Comparison of ENCODE assay signal across 10 mouse cellular contexts in genomic region chr17:24557091-24557490, GRCm38 (mm10). TPM values are rescaled to one million over a fixed set of nuclear protein-coding genes. Genes with fewer than 3 reads are reported as not detected.
DNase-seq lines count a peak whose midpoint lies in the region; ATAC-seq and TF ChIP-seq lines count a peak whose summit lies in the region.
"Had no signal": no experiment of that assay in that cellular context is flagged by ENCODE, and none has a peak within 500 bp of the region (broad histone marks: within the 10 kb centered on the region; RNA-seq: fewer than 3 reads in every experiment).

No protein-coding gene starts in this region.

- DNase-seq in embryonic facial prominence, embryonic 10.5 days (ENCODE audit: low spot score) = no peak
- DNase-seq in testis, postnatal 14 days (ENCODE audit: low spot score) = peak; percentile 53
- DNase-seq in testis, postnatal 10 days (ENCODE audit: low spot score) = no peak
- DNase-seq in limb, embryonic 14.5 days (ENCODE audit: low spot score) = no peak
- DNase-seq in stomach, postnatal 0 days (ENCODE audit: low spot score) = no peak
- DNase-seq in layer of hippocampus, adult 8-10 months (ENCODE audit: low spot score in 2 of 2) = no peak
- DNase-seq in adrenal gland, postnatal 14 days = no peak
- DNase-seq: kidney, adult 2 months; lung, embryonic 14.5 days had no signal

- no peak for TF ChIP-seq EP300 in stomach, postnatal 0 days (optimal IDR thresholded peaks at IDR 0.05)

- H3K4me3 ChIP-seq in embryonic facial prominence, embryonic 15.5 days (replicated peaks) = no peak overlapping the region
- H3K4me3 ChIP-seq in embryonic facial prominence, embryonic 10.5 days = no peak overlapping the region
- H3K4me3 ChIP-seq in limb, embryonic 14.5 days (replicated peaks; ENCODE audit: low read length) = no peak overlapping the region
- no peak overlapping the region for H3K4me3 ChIP-seq in stomach, postnatal 0 days (ENCODE audit: low read depth, low read length)

- no peak overlapping the region for H3K9ac ChIP-seq in embryonic facial prominence, embryonic 15.5 days
- H3K9ac ChIP-seq in limb, embryonic 14.5 days (ENCODE audit: low read depth, low read length, severe bottlenecking) = no peak overlapping the region
- no peak overlapping the region for H3K9ac ChIP-seq in stomach, postnatal 0 days (ENCODE audit: low read length)
- H3K9ac ChIP-seq: lung, embryonic 14.5 days had no signal

- 80% methylated on average over 7 of the region's 7 CpGs for WGBS in embryonic facial prominence, embryonic 15.5 days
- 88% methylated on average over 7 of the region's 7 CpGs for WGBS in embryonic facial prominence, embryonic 10.5 days
- WGBS in limb, embryonic 14.5 days = 76% methylated on average over 7 of the region's 7 CpGs
- WGBS in stomach, postnatal 0 days = 57% methylated on average over 7 of the region's 7 CpGs

- no peak for ATAC-seq in embryonic facial prominence, embryonic 15.5 days (ENCODE audit: insufficient number of reproducible peaks, low FRiP score, low TSS enrichment, low read depth)
- ATAC-seq in limb, embryonic 14.5 days (ENCODE audit: low FRiP score, low read depth) = 0 out of 2 replicates have a peak, but pooled peaks have one; percentile 14
- ATAC-seq in stomach, postnatal 0 days (ENCODE audit: low FRiP score, low TSS enrichment) = peak; percentile 76; the same call in 1 of the 2 replicates

- H3K4me2 ChIP-seq in embryonic facial prominence, embryonic 15.5 days (replicated peaks) = no peak overlapping the region
- H3K4me2 ChIP-seq in limb, embryonic 14.5 days (replicated peaks; ENCODE audit: low read depth, low read length, severe bottlenecking) = no peak overlapping the region
- H3K4me2 ChIP-seq in stomach, postnatal 0 days (replicated peaks; ENCODE audit: low read depth) = no peak overlapping the region
- H3K4me2 ChIP-seq: lung, embryonic 14.5 days had no signal

- no peaks in the 10 kb centered on the region for H3K27me3 ChIP-seq in embryonic facial prominence, embryonic 15.5 days
- H3K27me3 ChIP-seq in embryonic facial prominence, embryonic 10.5 days (replicated peaks; ENCODE audit: low read depth, poor library complexity, severe bottlenecking) = no peaks in the 10 kb centered on the region
- H3K27me3 ChIP-seq in limb, embryonic 14.5 days (ENCODE audit: control insufficient read depth, insufficient read depth, low read length) = no peaks in the 10 kb centered on the region
- no peaks in the 10 kb centered on the region for H3K27me3 ChIP-seq in stomach, postnatal 0 days (ENCODE audit: control insufficient read depth, insufficient read depth, low read length)

- H3K4me1 ChIP-seq in embryonic facial prominence, embryonic 15.5 days = peaks cover 41% of the 10 kb centered on the region
- H3K4me1 ChIP-seq in embryonic facial prominence, embryonic 10.5 days = peaks cover 26% of the 10 kb centered on the region
- peaks cover 23% of the 10 kb centered on the region for H3K4me1 ChIP-seq in limb, embryonic 14.5 days (ENCODE audit: control insufficient read depth, insufficient read depth, low read length)
- H3K4me1 ChIP-seq in stomach, postnatal 0 days (replicated peaks; ENCODE audit: control insufficient read depth, insufficient read depth) = peaks cover 14% of the 10 kb centered on the region

- no peak for TF ChIP-seq CTCF in stomach, postnatal 0 days (IDR thresholded peaks at IDR 0.05; ENCODE audit: low read depth)

- TF ChIP-seq POLR2A in limb, embryonic 14.5 days (IDR thresholded peaks at IDR 0.05; ENCODE audit: borderline replicate concordance, extremely low read depth, insufficient read depth, insufficient read length) = no peak

- H3K27ac ChIP-seq in embryonic facial prominence, embryonic 15.5 days (replicated peaks) = peak overlapping the region; percentile 88
- H3K27ac ChIP-seq in embryonic facial prominence, embryonic 10.5 days (replicated peaks) = no peak overlapping the region
- 0 out of 2 replicates have a peak overlapping the region, but pooled peaks have one; percentile 86 for H3K27ac ChIP-seq in limb, embryonic 14.5 days (replicated peaks; ENCODE audit: low read depth, low read length)
- H3K27ac ChIP-seq in stomach, postnatal 0 days (replicated peaks) = peak overlapping the region; percentile 89; the same call in 1 of the 2 replicates

- no peaks in the 10 kb centered on the region for H3K36me3 ChIP-seq in embryonic facial prominence, embryonic 15.5 days
- H3K36me3 ChIP-seq in embryonic facial prominence, embryonic 10.5 days (replicated peaks) = no peaks in the 10 kb centered on the region; the same call in 1 of the 2 replicates
- H3K36me3 ChIP-seq in limb, embryonic 14.5 days (ENCODE audit: control insufficient read depth, insufficient read depth, low read length) = peaks cover 10% of the 10 kb centered on the region; the same call in 1 of the 2 replicates
- H3K36me3 ChIP-seq in stomach, postnatal 0 days (ENCODE audit: control insufficient read depth, insufficient read depth, low read length) = no peaks in the 10 kb centered on the region

- H3K9me3 ChIP-seq in embryonic facial prominence, embryonic 15.5 days (replicated peaks) = no peaks in the 10 kb centered on the region
- H3K9me3 ChIP-seq in embryonic facial prominence, embryonic 10.5 days = no peaks in the 10 kb centered on the region
- no peaks in the 10 kb centered on the region for H3K9me3 ChIP-seq in limb, embryonic 14.5 days (ENCODE audit: control insufficient read depth, low read length)
- no peaks in the 10 kb centered on the region for H3K9me3 ChIP-seq in stomach, postnatal 0 days (ENCODE audit: control insufficient read depth, low read length)

RNA-seq across cellular contexts. Expression of gene Pkd1, which starts 7.5 kb away (rescaled TPM):
- 32.6 and 36.7 TPM in 2 replicates for polyA plus RNA-seq in embryonic facial prominence, embryonic 15.5 days (2015; fragmentation: Nextera tagmentation; extraction: Ambion mirVana)
- 14.9 and 16.3 TPM in 2 replicates for polyA plus RNA-seq in embryonic facial prominence, embryonic 10.5 days (2016; fragmentation: Nextera tagmentation; extraction: Ambion mirVana)
- polyA plus RNA-seq in limb, embryonic 14.5 days (2012; rRNA removed) = 73.6 and 106 TPM in 2 replicates
- 49.1 and 50.5 TPM in 2 replicates for polyA plus RNA-seq in limb, embryonic 14.5 days (2014; fragmentation: Nextera tagmentation; extraction: Ambion mirVana)
- polyA plus RNA-seq in stomach, postnatal 0 days (2015; fragmentation: Nextera tagmentation; extraction: Ambion mirVana) = 10.9 and 12.3 TPM in 2 replicates
- total RNA-seq in layer of hippocampus, adult 8-10 months (2022) = 100 to 1,000 TPM in 1 of 4 experiments, 10 to 100 TPM in 3; 72.1 to 120 (median 88.4) TPM
- total RNA-seq in adrenal gland, postnatal 14 days (2021) = 42.2 and 44.3 TPM in 2 replicates

RNA-seq across cellular contexts. Expression of gene Rab26, which starts 23.1 kb away (rescaled TPM):
- 3.7 and 4.3 TPM in 2 replicates for polyA plus RNA-seq in embryonic facial prominence, embryonic 15.5 days (2015; fragmentation: Nextera tagmentation; extraction: Ambion mirVana)
- polyA plus RNA-seq in embryonic facial prominence, embryonic 10.5 days (2016; fragmentation: Nextera tagmentation; extraction: Ambion mirVana) = 2.6 TPM in 2 replicates
- polyA plus RNA-seq in limb, embryonic 14.5 days (2012; rRNA removed) = 2.0 and 3.0 TPM in 2 replicates
- 4.1 and 6.1 TPM in 2 replicates for polyA plus RNA-seq in limb, embryonic 14.5 days (2014; fragmentation: Nextera tagmentation; extraction: Ambion mirVana)
- polyA plus RNA-seq in stomach, postnatal 0 days (2015; fragmentation: Nextera tagmentation; extraction: Ambion mirVana) = 0.82 and 0.85 TPM in 2 replicates
- 10 to 100 TPM; 63.4 to 66.7 (median 65.6) TPM for total RNA-seq in layer of hippocampus, adult 8-10 months (2022)
- total RNA-seq in adrenal gland, postnatal 14 days (2021) = 1.1 and 1.8 TPM in 2 replicates

RNA-seq across cellular contexts. Expression of gene Traf7, which starts 29.4 kb away (rescaled TPM):
- polyA plus RNA-seq in embryonic facial prominence, embryonic 15.5 days (2015; fragmentation: Nextera tagmentation; extraction: Ambion mirVana) = 92.8 and 95.7 TPM in 2 replicates
- 116 and 121 TPM in 2 replicates for polyA plus RNA-seq in embryonic facial prominence, embryonic 10.5 days (2016; fragmentation: Nextera tagmentation; extraction: Ambion mirVana)
- 308 and 376 TPM in 2 replicates for polyA plus RNA-seq in limb, embryonic 14.5 days (2012; rRNA removed)
- polyA plus RNA-seq in limb, embryonic 14.5 days (2014; fragmentation: Nextera tagmentation; extraction: Ambion mirVana) = 81.3 and 91.0 TPM in 2 replicates
- polyA plus RNA-seq in stomach, postnatal 0 days (2015; fragmentation: Nextera tagmentation; extraction: Ambion mirVana) = 41.8 and 42.6 TPM in 2 replicates
- total RNA-seq in layer of hippocampus, adult 8-10 months (2022) = 100 to 1,000 TPM in 2 of 4 experiments, 10 to 100 TPM in 2; 82.9 to 106 (median 97.4) TPM
- 85.4 and 101 TPM in 2 replicates for total RNA-seq in adrenal gland, postnatal 14 days (2021)
